Mouse (Mus musculus) hindbrain, embryonic 15.5 days (tissue): ENCODE data around the gene Prr11. TPM values are rescaled to one million over a fixed set of nuclear protein-coding genes. Genes with fewer than 3 reads are reported as not detected.

Experiments used
- ATAC-seq: fragments of 200-750 bp; cut with Nextera tagmentation; 2 replicates; pipeline ENCODE4 v1.8.0; 2017; ENCODE audit warnings: low read depth, moderate number of reproducible peaks, moderate TSS enrichment; ENCODE audit not compliant: low FRiP score
- H3K27ac ChIP-seq: fragments of 300-500 bp; sonication (generic); replicated peaks from 2 replicates; pipeline ENCODE4 v1.5.1; 2015; ENCODE audit warnings: mild to moderate bottlenecking, inconsistent platforms
- H3K27me3 ChIP-seq: fragments of 300-500 bp; sonication (generic); 2 replicates; pipeline ENCODE4 v1.6.1; 2015; ENCODE audit warnings: control low read depth, inconsistent platforms
- H3K36me3 ChIP-seq: fragments of 300-500 bp; sonication (generic); 2 replicates; pipeline ENCODE4 v1.6.1; 2015; ENCODE audit warnings: control low read depth, inconsistent platforms
- H3K4me1 ChIP-seq: fragments of 300-500 bp; sonication (generic); replicated peaks from 2 replicates; pipeline ENCODE4 v1.6.1; 2015; ENCODE audit warnings: control low read depth, inconsistent platforms
- H3K4me2 ChIP-seq: fragments of 300-500 bp; sonication (generic); 2 replicates; pipeline ENCODE4 v1.6.1; 2015; ENCODE audit warnings: moderate library complexity, mild to moderate bottlenecking, inconsistent platforms
- H3K4me3 ChIP-seq: fragments of 300-500 bp; sonication (generic); 2 replicates; pipeline ENCODE4 v1.5.1; 2015; ENCODE audit warnings: mild to moderate bottlenecking, inconsistent platforms
- H3K9ac ChIP-seq: fragments of 300-500 bp; sonication (generic); 2 replicates; pipeline ENCODE4 v1.6.1; 2015; ENCODE audit warnings: inconsistent platforms
- H3K9me3 ChIP-seq: fragments of 300-500 bp; sonication (generic); 2 replicates; pipeline ENCODE4 v1.6.1; 2016; ENCODE audit warnings: control low read depth, inconsistent platforms
- WGBS: fragments of 180-500 bp; shearing (Covaris S2); methylation state at CpG from one replicate; pipeline ENCODE4 v1.1.7; 2015; 5-methylcytosine and 5-hydroxymethylcytosine counted together
- polyA plus RNA-seq: library from polyadenylated mRNA; unstranded; fragments of >200 nt; fragmentation: Nextera tagmentation; extraction: Ambion mirVana; gene quantifications from 2 replicates; pipeline ENCODE4 v1.2.1, GENCODE M21; 2015

Prr11 gene
- 2.4 and 3.0 TPM in 2 replicates for polyA plus RNA-seq

GRCm38 (mm10) chr11:87108409-87108754, at the start of gene Prr11:
Gene Prr11, minus strand, starts transcription at chr11:87108708.
- Histone ChIP-seq H3K27ac (peak within 1 kb of the TSS; percentile 96), H3K4me1 (peaks cover 24% of the 10 kb centered on the region), H3K27me3 (no peaks in the 10 kb centered on the region), H3K36me3 (no peaks in the 10 kb centered on the region), H3K9ac (peak within 1 kb of the TSS; percentile 87), H3K9me3 (no peaks in the 10 kb centered on the region), H3K4me3 (peak within 1 kb of the TSS; percentile 86), H3K4me2 (peak within 1 kb of the TSS; percentile 68)
- ATAC-seq: no peak
- WGBS: 0% methylated on average over 14 of the region's 14 CpGs

GRCm38 (mm10) chr11:87158012-87158411, 49.5 kb upstream of the Prr11 start:
- 92% methylated on average over 2 of the region's 2 CpGs for WGBS

DNA sequence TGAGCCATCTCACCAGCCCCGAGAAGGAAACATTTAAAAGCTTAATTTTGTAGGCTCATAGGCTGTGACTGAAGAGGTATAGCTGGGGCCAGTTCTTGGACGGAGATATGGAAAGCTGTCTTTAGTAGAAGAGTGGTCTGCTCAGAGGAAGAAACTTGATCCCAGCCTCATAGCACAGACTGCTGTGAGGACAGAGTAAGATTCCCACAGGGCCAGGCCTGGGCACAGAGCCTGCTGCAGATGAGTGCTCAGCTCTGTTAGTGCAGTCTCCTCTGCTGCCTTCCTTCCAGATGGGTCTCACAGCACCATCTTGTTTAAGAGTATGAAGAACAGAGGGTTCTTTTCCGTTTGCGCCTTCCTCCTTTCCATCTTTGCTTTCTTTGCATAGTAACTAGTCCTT, 27.7 kb upstream of the Prr11 start:
- no peak for ATAC-seq
- whole genome bisulfite sequencing: 91% methylated on average over 4 of the region's 4 CpGs
- no peak overlapping the region for H3K4me2 ChIP-seq
- no peak overlapping the region for H3K4me3 ChIP-seq
- no peaks in the 10 kb centered on the region for H3K27me3 ChIP-seq
- no peak overlapping the region for H3K9ac ChIP-seq
- no peaks in the 10 kb centered on the region for H3K4me1 ChIP-seq
- H3K27ac ChIP-seq: no peak overlapping the region
- H3K36me3 ChIP-seq: peaks cover 27% of the 10 kb centered on the region
- no peaks in the 10 kb centered on the region for H3K9me3 ChIP-seq

More at GRCm38 (mm10) chr11:87158012-87158411, 49.5 kb upstream of the Prr11 start:
- ATAC-seq: no peak
- Histone ChIP-seq H3K4me1 (no peaks in the 10 kb centered on the region), H3K4me2 (no peak overlapping the region), H3K4me3 (no peak overlapping the region), H3K9me3 (no peaks in the 10 kb centered on the region), H3K27ac (no peak overlapping the region), H3K27me3 (no peaks in the 10 kb centered on the region), H3K9ac (no peak overlapping the region), H3K36me3 (peaks cover 36% of the 10 kb centered on the region)

DNA sequence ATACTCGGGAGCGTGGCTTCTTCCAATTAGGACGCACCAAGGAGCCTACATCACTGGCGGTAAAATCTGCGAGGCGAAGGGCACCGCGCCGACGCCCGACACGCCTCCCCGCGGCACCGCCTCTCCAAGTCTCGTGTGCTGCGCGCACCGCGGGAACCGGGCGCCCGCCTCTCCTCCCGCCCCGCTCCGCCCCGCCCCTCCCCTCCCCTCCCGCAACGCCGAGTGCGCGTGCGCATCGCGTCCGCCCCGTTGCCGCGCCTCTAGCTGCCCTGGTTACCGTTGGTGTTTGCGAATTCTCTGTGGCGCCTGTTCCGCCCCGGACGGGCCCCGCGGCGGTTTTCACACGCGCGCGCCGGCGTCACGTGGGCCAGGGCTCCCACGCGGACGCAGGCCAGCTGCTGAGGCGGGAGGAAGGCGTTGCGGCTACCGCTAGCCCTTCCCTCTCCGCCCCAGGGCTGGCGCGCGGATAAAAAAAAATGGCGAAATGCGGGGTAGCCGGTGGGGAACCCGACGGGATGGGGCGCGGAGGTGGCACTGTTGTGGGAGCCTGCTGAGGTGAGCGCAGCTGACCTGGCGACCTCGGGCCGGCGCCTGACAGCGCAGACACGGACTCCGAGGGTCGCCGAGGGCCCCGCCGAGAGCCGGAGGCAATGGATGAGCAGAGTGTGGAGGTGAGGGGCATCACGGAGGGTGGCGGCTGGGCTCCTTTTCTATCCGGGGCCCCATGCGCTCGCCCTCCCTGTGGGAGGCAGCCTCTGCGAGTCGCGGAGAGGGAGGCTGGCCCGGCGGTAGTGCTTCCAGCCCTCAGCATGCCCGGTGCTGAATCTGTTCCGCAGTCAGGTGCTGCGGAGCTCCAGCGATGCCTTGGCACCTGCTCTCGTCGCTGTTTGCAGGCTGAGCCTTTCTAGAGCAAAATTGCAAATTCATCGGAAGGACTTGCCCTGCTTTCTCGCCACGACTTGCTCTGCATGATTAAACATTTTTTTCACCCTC, 18.6 kb upstream of the Prr11 start, which contains the start of gene Trim37:
Gene Trim37 (plus strand): TSS at position 254 of the 993 bp plus-strand sequence.
- Histone ChIP-seq H3K9ac (peak within 1 kb of the TSS; percentile 90), H3K4me3 (peak within 1 kb of the TSS; percentile 94), H3K27ac (peak within 1 kb of the TSS; percentile 92), H3K9me3 (no peaks in the 10 kb centered on the region), H3K4me1 (peaks cover 22% of the 10 kb centered on the region), H3K4me2 (peak within 1 kb of the TSS; percentile 70), H3K27me3 (no peaks in the 10 kb centered on the region), H3K36me3 (peaks cover 22% of the 10 kb centered on the region)
- under 1% methylated on average over 97 of the region's 105 CpGs for WGBS
- peak; percentile 96 for ATAC-seq

DNA sequence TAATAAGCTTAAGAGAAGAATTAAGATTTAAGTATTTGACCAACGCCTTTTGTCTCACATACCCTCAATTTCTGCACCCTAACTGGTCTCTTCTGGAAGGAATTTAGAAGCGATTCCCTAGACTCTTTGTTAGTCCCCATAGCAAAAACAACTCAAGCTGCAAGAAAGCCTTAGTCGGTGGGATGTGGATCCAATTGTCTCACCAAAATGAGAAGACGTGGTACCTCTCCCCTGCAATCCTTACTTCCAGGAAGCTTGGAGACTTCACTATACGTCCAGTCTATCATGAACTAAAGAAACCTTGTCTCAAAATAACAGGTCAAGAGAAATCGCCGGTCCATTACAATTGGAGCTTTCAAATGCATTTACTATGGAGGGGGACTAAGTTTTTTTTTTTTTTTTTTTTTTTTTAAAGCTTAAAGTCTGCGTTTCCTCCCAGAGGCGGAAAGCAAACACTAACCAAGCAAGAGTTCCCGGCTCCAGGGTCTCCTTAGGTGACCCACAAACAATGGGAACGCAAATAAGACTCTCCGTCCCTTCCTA, 17.8 kb upstream of the Prr11 start:
- ATAC-seq: no peak
- WGBS: under 1% methylated on average over 12 of the region's 12 CpGs
- Histone ChIP-seq H3K36me3 (peaks cover 24% of the 10 kb centered on the region), H3K9ac (peak overlapping the region; percentile 90), H3K4me2 (peak overlapping the region; percentile 70), H3K4me3 (peak overlapping the region; percentile 94), H3K4me1 (peaks cover 22% of the 10 kb centered on the region), H3K27me3 (no peaks in the 10 kb centered on the region), H3K9me3 (no peaks in the 10 kb centered on the region), H3K27ac (peak overlapping the region; percentile 92)

DNA sequence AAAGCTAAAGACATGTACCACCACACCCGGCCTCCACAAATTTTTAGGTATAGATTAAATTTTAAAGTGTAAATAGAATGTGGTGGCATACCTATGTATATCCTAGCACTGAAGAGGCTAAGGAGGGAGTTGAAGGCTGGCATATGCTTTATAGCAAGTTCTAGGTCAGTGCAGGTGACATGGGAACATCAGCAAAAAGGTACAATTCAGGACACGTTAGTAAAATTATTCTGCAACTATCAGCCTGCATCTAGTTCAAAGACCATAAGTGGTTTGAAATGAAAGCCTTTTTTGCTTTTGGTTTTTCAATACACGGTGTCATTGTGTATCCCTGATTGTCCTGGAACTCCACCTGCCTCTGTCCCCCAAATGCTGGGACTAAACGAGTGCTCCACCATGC, 17.1 kb upstream of the Prr11 start:
- peaks cover 22% of the 10 kb centered on the region for H3K4me1 ChIP-seq
- ATAC-seq: no peak
- H3K9me3 ChIP-seq: no peaks in the 10 kb centered on the region
- H3K4me3 ChIP-seq: peak overlapping the region; percentile 94; the same call in 1 of the 2 replicates
- H3K36me3 ChIP-seq: peaks cover 32% of the 10 kb centered on the region
- peak overlapping the region; percentile 92 for H3K27ac ChIP-seq
- 51% methylated on average over 4 of the region's 4 CpGs for WGBS
- H3K4me2 ChIP-seq: peak overlapping the region; percentile 70
- H3K9ac ChIP-seq: no peak overlapping the region
- no peaks in the 10 kb centered on the region for H3K27me3 ChIP-seq

- peaks cover 7% of the 10 kb centered on the region; the same call in 1 of the 2 replicates for H3K4me1 ChIP-seq
- ATAC-seq: no peak
- H3K36me3 ChIP-seq: peaks cover 56% of the 10 kb centered on the region
- H3K4me3 ChIP-seq: no peak overlapping the region
- no peak overlapping the region for H3K4me2 ChIP-seq
- H3K9ac ChIP-seq: no peak overlapping the region
- no peaks in the 10 kb centered on the region for H3K9me3 ChIP-seq
- H3K27me3 ChIP-seq: no peaks in the 10 kb centered on the region
- H3K27ac ChIP-seq: no peak overlapping the region
- 81% methylated on average over 8 of the region's 8 CpGs for WGBS
These were observed 13.4 kb upstream of the Prr11 start for GRCm38 (mm10) chr11:87121864-87122263.

- 8% methylated on average over 9 of the region's 9 CpGs for WGBS
- Histone ChIP-seq H3K4me1 (peaks cover 24% of the 10 kb centered on the region), H3K9ac (peak overlapping the region; percentile 87), H3K27me3 (no peaks in the 10 kb centered on the region), H3K36me3 (no peaks in the 10 kb centered on the region), H3K9me3 (no peaks in the 10 kb centered on the region), H3K4me3 (peak overlapping the region; percentile 86), H3K4me2 (peak overlapping the region; percentile 68), H3K27ac (peak overlapping the region; percentile 96)
- no peak for ATAC-seq
These were observed 1.8 kb upstream of the Prr11 start for GRCm38 (mm10) chr11:87110172-87110909.

- Histone ChIP-seq H3K36me3 (no peaks in the 10 kb centered on the region), H3K27me3 (no peaks in the 10 kb centered on the region), H3K4me3 (peak overlapping the region; percentile 86), H3K4me2 (peak overlapping the region; percentile 68), H3K27ac (peak overlapping the region; percentile 96), H3K9ac (peak overlapping the region; percentile 87), H3K9me3 (no peaks in the 10 kb centered on the region), H3K4me1 (peaks cover 24% of the 10 kb centered on the region)
- no peak for ATAC-seq
- WGBS: 0% methylated on average over 42 of the region's 42 CpGs
These were observed 1.1 kb upstream of the Prr11 start for GRCm38 (mm10) chr11:87109519-87110171.

- Histone ChIP-seq H3K4me3 (peak within 1 kb of the TSS; percentile 86), H3K9me3 (no peaks in the 10 kb centered on the region), H3K27me3 (no peaks in the 10 kb centered on the region), H3K27ac (peak within 1 kb of the TSS; percentile 96), H3K4me1 (peaks cover 24% of the 10 kb centered on the region), H3K36me3 (no peaks in the 10 kb centered on the region), H3K4me2 (peak within 1 kb of the TSS; percentile 68), H3K9ac (peak within 1 kb of the TSS; percentile 87)
- under 1% methylated on average over 40 of the region's 40 CpGs for WGBS
- peak; percentile 100 for ATAC-seq
These were observed 429 bp upstream of the Prr11 start, which contains the start of gene Ska2 for GRCm38 (mm10) chr11:87108755-87109518. Gene Ska2, plus strand, starts transcription at chr11:87109234.

DNA sequence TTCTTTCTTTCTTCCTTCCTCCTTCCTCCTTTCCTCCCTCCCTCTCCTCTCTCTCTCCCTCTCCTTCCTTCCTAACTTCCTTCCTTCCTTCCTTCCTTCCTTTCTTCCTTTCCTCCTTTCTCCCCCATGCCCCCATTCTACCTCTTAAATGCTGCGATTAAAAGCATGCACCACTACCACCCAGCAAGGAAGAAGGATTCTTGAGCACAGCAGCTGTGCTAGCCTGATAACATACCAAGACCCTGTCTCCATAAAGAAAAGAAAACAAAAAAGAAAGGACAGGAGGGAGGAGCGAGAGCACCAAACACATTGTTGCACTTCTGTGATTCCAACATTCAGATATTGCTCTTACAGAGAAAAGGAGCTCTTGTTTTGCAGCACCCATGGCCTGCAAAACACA, 21.4 kb downstream of the Prr11 start:
- H3K4me1 ChIP-seq: peaks cover 32% of the 10 kb centered on the region
- peak overlapping the region; percentile 90 for H3K4me2 ChIP-seq
- no peak for ATAC-seq
- no peaks in the 10 kb centered on the region for H3K9me3 ChIP-seq
- H3K27me3 ChIP-seq: no peaks in the 10 kb centered on the region
- peaks cover 21% of the 10 kb centered on the region for H3K36me3 ChIP-seq
- H3K9ac ChIP-seq: peak overlapping the region; percentile 82; the same call in 1 of the 2 replicates
- 73% methylated on average over 2 of the region's 2 CpGs for WGBS
- H3K4me3 ChIP-seq: peak overlapping the region; percentile 88
- H3K27ac ChIP-seq: no peak overlapping the region
